Mouse (Mus musculus): ENCODE results near the gene Tm7sf3.

Tm7sf3 gene

GRCm38 (mm10) chr6:146642276-146643183, at the start of gene Tm7sf3, which contains the start of gene Med21:
Gene Tm7sf3, minus strand, starts transcription at chr6:146642824.
Gene Med21, plus strand, starts transcription at chr6:146642547.
- DNase-seq (ENCODE audit: low spot score), result peak; percentile 99

- DNase-seq (ENCODE audit: low spot score), result peak; percentile 8
Measured at GRCm38 (mm10) chr6:146688861-146689260, 46.2 kb upstream of the Tm7sf3 start.

- DNase-seq (ENCODE audit: low spot score), result no peak
Measured at GRCm38 (mm10) chr6:146688010-146688409, 45.4 kb upstream of the Tm7sf3 start.

- DNase-seq (ENCODE audit: low spot score), result no peak
Measured at GRCm38 (mm10) chr6:146686463-146687196, 44.0 kb upstream of the Tm7sf3 start.

GRCm38 (mm10) chr6:146685781-146686308, 43.2 kb upstream of the Tm7sf3 start:
- DNase-seq (ENCODE audit: low spot score), result peak; percentile 70

GRCm38 (mm10) chr6:146683881-146684280, 41.3 kb upstream of the Tm7sf3 start:
- DNase-seq (ENCODE audit: low spot score), result no peak

GRCm38 (mm10) chr6:146678136-146679070, 35.8 kb upstream of the Tm7sf3 start:
- no peak for DNase-seq (ENCODE audit: low spot score)

GRCm38 (mm10) chr6:146676904-146677303, 34.3 kb upstream of the Tm7sf3 start:
- no peak for DNase-seq (ENCODE audit: low spot score)

- no peak for DNase-seq (ENCODE audit: low spot score)
Measured at GRCm38 (mm10) chr6:146674881-146675536, 32.4 kb upstream of the Tm7sf3 start.

GRCm38 (mm10) chr6:146674420-146674819, 31.8 kb upstream of the Tm7sf3 start:
- DNase-seq (ENCODE audit: low spot score), result no peak

- DNase-seq (ENCODE audit: low spot score), result peak; percentile 32
Measured at GRCm38 (mm10) chr6:146673696-146674095, 31.1 kb upstream of the Tm7sf3 start.

- peak; percentile 31 for DNase-seq (ENCODE audit: low spot score)
Measured at GRCm38 (mm10) chr6:146672106-146672505, 29.5 kb upstream of the Tm7sf3 start.

GRCm38 (mm10) chr6:146670956-146671855, 28.6 kb upstream of the Tm7sf3 start:
- DNase-seq (ENCODE audit: low spot score), result peak; percentile 39

GRCm38 (mm10) chr6:146668606-146669005, 26.0 kb upstream of the Tm7sf3 start:
- DNase-seq (ENCODE audit: low spot score), result no peak

GRCm38 (mm10) chr6:146666811-146667210, 24.2 kb upstream of the Tm7sf3 start:
- peak; percentile 33 for DNase-seq (ENCODE audit: low spot score)

- peak; percentile 17 for DNase-seq (ENCODE audit: low spot score)
Measured at GRCm38 (mm10) chr6:146665408-146665807, 22.8 kb upstream of the Tm7sf3 start.

- peak; percentile 3 for DNase-seq (ENCODE audit: low spot score)
Measured at GRCm38 (mm10) chr6:146664917-146665316, 22.3 kb upstream of the Tm7sf3 start.

- peak; percentile 67 for DNase-seq (ENCODE audit: low spot score)
Measured at GRCm38 (mm10) chr6:146664116-146664515, 21.5 kb upstream of the Tm7sf3 start.

GRCm38 (mm10) chr6:146662679-146663078, 20.1 kb upstream of the Tm7sf3 start:
- DNase-seq (ENCODE audit: low spot score), result peak; percentile 63

- DNase-seq (ENCODE audit: low spot score), result peak; percentile 35
Measured at GRCm38 (mm10) chr6:146661655-146662054, 19.0 kb upstream of the Tm7sf3 start.

Data from testis, postnatal 10 days (tissue).